Mouse (Mus musculus): Measurements from ENCODE around the gene Cyld.

Gene Cyld

DNA sequence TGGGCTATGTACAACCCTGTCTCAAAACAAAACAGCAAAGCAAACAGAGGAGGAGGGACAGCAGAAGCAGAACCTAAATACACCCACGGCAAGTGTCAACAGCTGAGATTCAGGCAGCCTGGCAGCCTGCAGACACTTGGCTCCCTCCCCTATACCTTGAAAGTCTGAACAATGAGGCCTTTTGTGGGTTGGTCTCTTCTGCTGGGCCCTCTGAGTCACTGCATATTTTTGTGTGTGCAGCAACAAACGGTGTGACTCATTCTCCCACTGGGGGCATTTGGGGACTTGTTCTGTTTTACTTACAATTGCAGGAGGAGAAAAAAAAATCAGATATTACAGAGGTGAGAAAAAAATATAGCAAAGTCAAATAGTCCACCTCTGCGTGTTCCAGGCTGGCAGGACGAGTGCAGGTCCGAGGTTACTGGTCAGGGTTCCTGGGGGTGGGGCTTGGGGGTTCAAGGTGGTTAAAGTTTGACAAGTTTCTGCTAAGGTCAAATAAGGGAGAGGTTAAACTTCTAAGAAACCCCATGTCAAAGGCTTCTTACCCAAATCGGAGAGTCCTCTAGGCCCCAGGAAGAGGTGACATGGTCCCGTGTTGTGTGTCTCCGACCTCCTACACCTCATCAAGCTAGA, 96.0 kb downstream of the Cyld start:
- DNase-seq (ENCODE audit: low spot score in 2 of 2): no peak

DNA sequence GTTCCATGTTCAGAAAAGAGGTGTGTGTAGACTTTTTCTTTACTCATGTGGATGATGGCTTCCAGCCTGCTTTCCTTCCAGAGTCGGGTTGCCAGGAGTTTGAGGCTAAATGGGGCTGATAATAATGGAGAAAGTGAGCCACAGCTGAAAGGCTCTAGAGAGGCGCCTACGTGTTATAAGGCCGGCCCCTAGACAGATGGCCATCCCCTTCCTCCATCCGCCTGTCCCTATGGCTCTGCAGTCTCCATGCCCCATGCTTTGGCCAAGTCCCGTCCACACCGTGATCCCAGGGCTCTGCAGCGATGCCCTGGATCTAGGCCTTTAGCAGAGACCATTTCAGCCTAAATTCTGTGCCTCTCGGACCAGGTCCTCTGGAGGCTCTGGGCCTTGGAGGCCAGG, 96.5 kb downstream of the Cyld start:
- no peak for DNase-seq (ENCODE audit: low spot score in 2 of 2)

DNA sequence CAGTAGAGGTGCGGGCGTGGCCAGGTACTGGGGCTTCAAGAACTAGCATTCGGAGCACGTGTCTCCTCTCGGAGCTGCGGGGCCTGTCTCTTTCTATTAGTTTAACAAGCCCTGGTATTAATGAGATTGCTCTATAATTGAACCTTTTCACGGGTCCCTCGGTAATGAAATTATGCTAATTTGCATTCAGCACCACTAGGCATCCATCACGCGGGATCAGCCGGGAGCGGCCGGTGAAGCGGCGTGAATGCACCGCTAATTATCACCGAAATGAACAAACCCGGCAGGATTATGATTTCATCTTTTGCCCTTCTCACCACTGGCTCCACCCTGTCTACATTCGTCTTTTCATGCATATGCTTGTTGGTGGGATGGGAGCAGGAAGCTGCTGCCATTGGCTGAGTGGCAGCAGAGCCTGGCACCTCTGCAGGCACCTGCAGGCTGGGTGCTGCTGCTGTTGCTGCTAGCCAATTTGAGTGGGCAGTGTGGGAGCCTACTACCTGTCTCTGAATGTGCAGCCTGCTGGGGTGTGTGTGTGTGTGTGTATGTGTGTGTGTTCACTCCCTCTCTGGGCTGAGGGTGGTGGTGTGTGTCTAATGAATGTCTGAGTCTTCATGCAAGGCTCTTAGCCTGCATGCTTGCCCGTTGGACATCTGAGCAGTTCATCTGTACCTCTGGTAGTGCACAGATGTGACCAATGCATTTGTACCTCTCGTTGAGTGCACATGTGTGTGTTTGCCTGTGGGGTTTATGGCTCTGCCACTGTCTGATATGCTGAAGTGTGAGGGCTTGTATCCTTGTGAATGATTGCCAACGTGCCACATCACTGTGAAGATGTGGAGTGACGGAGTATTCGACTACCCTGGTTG, 97.2 kb downstream of the Cyld start:
- DNase-seq (ENCODE audit: low spot score in 2 of 2): no peak

DNA sequence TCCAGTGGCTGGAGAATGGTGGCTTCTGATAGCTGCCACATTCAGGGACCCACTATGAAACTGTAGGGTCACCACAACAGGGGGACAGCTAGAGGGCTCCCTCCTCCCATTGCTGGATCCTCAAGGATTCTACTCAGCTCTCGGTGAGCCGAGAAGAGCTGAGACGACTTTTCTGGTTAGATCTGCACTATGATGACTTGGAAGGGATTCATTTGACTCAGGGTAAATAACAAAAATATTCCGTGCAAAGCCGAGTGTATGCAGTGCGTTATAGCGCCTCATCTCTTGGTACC, 97.7 kb downstream of the Cyld start:
- no peak for DNase-seq (ENCODE audit: low spot score in 2 of 2)

DNA sequence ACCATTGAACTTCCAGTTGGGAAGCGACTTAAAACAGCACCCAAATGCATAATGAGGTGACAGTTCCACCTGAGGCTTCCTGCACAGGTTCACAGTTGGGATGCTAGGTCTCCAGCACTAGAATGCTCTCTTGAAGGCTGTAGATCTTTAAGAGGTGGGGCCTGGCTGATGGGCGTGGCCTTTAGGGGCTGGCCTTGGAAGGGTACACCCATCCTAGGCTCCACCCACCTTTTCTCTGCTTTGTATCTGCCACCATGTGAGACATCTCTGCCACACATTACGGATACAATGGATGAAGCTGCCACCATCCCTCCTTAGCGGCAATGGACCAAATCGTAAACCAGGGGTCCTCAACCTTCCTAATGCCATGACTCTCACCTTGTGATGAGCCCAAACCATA, 99.1 kb downstream of the Cyld start:
- no peak for DNase-seq (ENCODE audit: low spot score in 2 of 2)

DNA sequence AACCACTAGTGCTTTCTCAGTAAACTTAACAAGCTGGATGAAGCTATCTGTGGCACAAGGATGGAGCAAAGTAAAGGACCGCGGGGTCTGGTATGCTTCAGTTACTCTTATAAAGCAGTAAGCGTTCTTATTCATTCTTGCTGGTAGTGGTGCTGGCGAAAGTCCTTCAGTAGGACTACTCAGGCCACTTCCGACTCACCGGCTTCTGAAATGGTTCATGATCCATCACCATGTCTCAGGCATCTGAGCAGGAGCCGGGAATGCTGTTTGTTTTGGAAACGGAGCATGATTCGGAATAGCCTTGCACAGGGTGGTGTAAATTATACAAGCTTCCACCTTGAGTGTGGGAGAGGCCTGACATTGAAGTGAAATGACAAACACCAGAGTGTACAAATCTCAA, 99.8 kb downstream of the Cyld start:
- DNase-seq (ENCODE audit: low spot score in 2 of 2): no peak
